Mouse (Mus musculus) adrenal gland, postnatal 14 days (tissue): Measurements from ENCODE around the gene Ap1g2. TPM values are rescaled to one million over a fixed set of nuclear protein-coding genes. Genes with fewer than 3 reads are reported as not detected.

Experiments used
- DNase-seq: peaks from one replicate; pipeline ENCODE4 v3.0.0; 2021; ENCODE audit warnings: mixed read lengths
- total RNA-seq: library from RNA; stranded (reverse); gene quantifications from 2 replicates; pipeline ENCODE4 v1.2.3, GENCODE M21; 2021

The Ap1g2 gene
- total RNA-seq, 1 experiment from 2014 or later, result 26.6 TPM

GRCm38 (mm10) chr14:55113975-55114645, 7.7 kb upstream of the Ap1g2 start:
- DNase-seq, result peak; percentile 51

- DNase-seq, result no peak
Observed at GRCm38 (mm10) chr14:55113351-55113974, 7.1 kb upstream of the Ap1g2 start.

- DNase-seq, result no peak
Observed at GRCm38 (mm10) chr14:55111720-55112119, 5.3 kb upstream of the Ap1g2 start.

DNA sequence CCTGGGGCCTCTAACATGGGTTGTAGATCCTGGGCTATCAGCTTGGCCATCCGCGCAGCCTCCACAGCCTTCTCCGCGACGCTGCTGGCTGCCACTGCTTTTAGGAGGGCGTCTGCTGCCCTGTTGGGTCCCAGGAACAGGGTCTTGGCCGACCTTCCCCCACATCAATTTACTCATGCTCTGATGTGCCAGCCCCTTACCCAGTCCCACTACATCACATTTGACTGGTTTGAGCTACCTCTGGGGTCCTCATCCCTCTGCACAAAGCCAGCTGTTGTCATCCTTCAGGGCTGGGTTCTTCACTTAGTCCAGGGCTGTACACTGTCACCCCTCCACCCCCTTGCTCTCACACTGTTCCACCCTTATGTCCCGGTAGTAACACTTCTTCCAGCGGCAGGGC, 3.7 kb upstream of the Ap1g2 start:
- DNase-seq, result no peak

- no peak for DNase-seq
Observed at GRCm38 (mm10) chr14:55109048-55109873, 2.9 kb upstream of the Ap1g2 start.

GRCm38 (mm10) chr14:55108202-55108870, 1.9 kb upstream of the Ap1g2 start:
- DNase-seq, result no peak

GRCm38 (mm10) chr14:55106990-55107389, 597 bp upstream of the Ap1g2 start:
- DNase-seq, result no peak

DNA sequence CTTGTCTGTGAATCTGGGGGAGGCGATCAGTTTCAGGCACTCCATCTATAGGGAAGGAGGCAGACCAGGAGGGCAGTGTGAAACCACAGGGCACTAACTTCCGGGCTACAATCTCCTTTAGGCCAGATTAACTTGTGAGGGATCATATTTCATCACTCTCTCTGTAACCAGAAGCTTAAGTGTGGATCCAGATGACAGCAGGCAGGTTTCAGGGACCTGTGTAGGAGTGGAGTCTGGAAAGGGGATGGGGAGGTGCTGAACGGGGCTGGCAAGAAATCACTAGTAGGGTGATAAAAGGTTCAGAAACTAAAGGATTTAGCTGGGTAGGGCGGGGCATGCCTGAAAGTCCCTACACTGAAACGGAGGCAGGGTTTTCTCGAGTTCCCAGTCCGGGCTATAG, 1.0 kb downstream of the Ap1g2 start:
- no peak for DNase-seq

DNA sequence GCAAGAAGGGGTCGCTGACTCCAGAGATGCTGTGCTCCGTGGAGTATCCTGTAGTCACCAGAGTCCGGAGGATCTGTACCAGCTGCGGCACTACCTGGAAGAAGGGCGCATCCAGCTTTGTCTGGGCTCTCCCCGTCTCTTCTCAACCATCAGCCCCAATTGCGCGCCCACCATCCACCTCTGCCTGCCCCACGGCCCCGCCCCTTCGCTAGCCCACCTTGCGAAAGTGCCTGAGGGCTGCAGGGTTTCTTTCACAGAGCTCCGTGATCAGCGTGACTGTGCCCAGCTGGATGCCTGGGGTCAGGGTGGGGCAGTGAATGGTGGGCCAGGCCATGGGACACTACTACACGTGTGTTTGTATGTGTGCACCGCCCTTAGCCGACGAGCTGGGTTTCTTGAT, 2.0 kb downstream of the Ap1g2 start:
- DNase-seq, result no peak

DNA sequence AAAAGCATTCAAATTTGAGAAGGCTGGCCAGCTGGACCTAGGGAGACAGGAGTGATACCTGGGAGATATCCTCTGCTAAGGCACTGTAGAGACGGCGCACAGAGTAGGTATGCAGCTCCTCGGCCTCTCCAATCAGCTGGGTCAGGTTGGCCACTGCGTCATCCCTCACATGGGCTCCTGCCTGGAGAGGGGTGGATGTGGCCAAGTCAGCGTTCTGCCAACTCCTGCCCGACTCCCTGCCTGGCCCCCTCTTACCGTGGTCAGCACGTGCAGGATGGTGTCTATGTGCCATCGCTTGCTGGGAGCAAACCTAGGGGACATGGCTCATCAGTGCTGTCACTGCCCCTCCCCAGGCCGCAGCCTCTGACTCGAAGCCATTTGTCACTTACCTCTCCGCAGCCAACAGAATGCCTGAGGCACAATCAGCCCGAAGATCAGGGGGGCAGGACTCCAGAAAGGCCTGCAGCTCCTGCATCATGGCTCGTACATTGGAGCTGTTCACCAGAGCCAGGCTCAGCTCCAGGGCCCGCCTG, 4.1 kb downstream of the Ap1g2 start:
- DNase-seq, result no peak

- DNase-seq, result peak; percentile 68
Observed at GRCm38 (mm10) chr14:55101592-55101991, 4.8 kb downstream of the Ap1g2 start.

DNA sequence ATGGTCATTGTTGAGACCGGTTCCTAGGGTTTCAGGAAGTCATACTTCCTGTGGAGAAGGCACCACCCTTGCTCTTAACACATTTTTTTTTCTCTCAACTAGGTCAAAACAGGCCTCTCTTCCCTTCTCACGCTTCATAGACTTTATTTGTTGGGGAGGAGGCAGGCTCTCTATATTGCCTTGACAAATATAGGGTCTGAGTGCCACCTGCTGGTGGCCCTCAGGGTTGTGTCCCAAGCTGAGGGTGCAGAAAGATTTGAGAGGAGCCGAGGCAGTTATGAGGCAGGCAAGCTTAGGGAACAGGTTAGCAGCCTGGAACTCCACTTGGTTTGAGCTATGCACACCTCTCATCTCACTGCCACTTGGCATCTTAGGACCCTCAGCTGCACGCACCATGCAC, 8.3 kb downstream of the Ap1g2 start:
- DNase-seq, result peak; percentile 62

GRCm38 (mm10) chr14:55097646-55098045, 8.7 kb downstream of the Ap1g2 start:
- no peak for DNase-seq

DNA sequence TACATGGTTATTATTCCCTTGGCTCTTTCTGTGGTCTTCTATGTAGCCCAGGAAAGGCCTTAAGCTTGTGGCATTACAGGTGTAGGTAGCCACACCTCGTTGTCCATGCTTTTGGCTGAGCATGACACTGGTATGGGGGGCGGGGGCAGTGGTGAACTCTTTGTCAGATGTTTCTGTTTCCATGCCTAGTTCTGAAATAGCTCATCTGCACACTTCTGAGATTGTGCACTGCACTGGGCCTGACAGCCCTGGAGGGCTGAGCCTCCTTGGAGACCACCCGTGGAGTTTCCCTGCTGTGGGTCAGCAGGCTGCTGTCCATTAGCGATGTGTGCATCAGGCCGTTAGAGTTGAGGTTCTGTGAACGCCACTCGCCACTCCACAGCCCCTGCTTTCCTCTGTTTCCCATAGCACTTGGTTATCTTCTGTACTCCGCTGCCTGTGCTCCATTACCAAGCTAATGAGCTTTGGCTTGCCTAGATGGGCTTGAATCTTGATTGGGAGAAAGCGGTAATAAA, 9.8 kb downstream of the Ap1g2 start:
- DNase-seq, result no peak

GRCm38 (mm10) chr14:55095671-55096070, 10.7 kb downstream of the Ap1g2 start:
- DNase-seq, result no peak

DNA sequence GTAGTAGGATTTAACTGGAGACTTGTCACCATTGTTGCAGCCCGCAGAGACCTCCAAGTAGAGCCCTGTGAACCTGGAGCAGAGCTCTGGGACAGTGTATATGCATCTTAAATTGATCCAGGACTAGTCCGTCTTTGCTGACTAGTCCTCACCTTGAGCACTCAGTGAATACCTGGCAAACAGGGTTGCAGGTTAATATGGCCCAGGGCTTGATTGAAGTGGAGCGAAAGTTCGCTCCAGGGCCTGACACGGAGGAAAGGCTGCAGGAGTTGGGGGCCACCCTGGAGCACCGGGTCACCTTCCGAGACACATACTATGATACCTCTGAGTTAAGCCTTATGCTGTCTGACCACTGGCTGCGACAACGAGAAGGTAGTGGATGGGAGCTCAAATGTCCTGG, 11.1 kb downstream of the Ap1g2 start:
- no peak for DNase-seq

- peak; percentile 90 for DNase-seq
Observed at GRCm38 (mm10) chr14:55094704-55095231, 11.6 kb downstream of the Ap1g2 start, which contains the start of gene Thtpa. Thtpa (plus strand) TSS chr14:55094784.

- DNase-seq, result no peak
Observed at GRCm38 (mm10) chr14:55093927-55094326, 12.5 kb downstream of the Ap1g2 start.

DNA sequence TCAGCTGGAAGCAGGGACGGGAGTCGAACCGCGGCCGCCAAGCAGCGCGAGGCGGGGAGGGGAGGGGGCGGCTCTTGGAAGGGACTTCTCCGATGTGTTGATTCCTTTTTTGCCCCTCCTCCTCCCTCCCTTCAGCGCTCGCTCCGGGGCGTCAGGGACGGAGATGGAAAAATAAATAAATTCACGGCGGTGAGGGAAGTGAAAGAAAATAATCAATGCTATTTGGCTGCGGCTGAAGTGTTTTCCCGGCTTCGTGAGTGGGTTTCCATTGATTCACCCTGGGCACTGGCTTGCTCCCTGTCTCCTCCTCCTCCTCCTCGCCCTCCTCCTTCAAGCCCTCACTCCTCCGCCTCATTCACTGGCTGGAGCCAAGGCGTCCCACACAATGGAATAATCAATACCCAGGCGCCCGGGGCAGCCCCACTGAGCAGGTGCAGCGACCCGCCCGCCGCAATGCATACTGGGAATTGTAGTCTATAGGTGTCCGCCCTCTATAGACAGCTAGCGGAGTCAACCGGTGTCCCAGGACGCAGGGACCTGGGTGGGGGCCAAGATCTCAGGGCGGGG, 14.3 kb downstream of the Ap1g2 start, which contains the start of gene Zfhx2:
Gene Zfhx2, minus strand, starts transcription at position 314 of the 567 bp plus-strand sequence.
- DNase-seq, result peak; percentile 95

- DNase-seq, result peak; percentile 63
Observed at GRCm38 (mm10) chr14:55091209-55091865, 15.1 kb downstream of the Ap1g2 start.
